Comparison of ENCODE assay signal across 11 mouse cellular contexts in genomic region chr19:61021502-61021901, GRCm38 (mm10).
DNase-seq lines count a peak whose midpoint lies in the region; ATAC-seq and TF ChIP-seq lines count a peak whose summit lies in the region.
"Had no signal": no experiment of that assay in that cellular context is flagged by ENCODE, and none has a peak within 500 bp of the region (broad histone marks: within the 10 kb centered on the region; RNA-seq: fewer than 3 reads in every experiment).

No protein-coding gene starts in this region.

- intact Hi-C loops in heart, postnatal 36 days (cut with DNase I) = no loop called here

- H3K4me1 ChIP-seq in heart, embryonic 12.5 days (replicated peaks) = peaks cover 20% of the 10 kb centered on the region
- H3K4me1 ChIP-seq in lung, embryonic 14.5 days (ENCODE audit: insufficient read depth) = no peaks in the 10 kb centered on the region

- TF ChIP-seq CTCF in lung, embryonic 14.5 days (IDR thresholded peaks at IDR 0.05; ENCODE audit: low read depth) = no peak

- no peaks in the 10 kb centered on the region for H3K27me3 ChIP-seq in heart, embryonic 12.5 days (replicated peaks)
- H3K27me3 ChIP-seq in lung, embryonic 14.5 days (ENCODE audit: insufficient read depth, low read length) = no peaks in the 10 kb centered on the region

- DNase-seq in cerebellum, adult 11 months = no peak
- no peak for DNase-seq in heart, postnatal 36 days
- peak; percentile 15 for DNase-seq in lung, embryonic 14.5 days
- no peak for DNase-seq in lung, postnatal 4 days
- peak; percentile 51 for DNase-seq in layer of hippocampus, adult 9-11 months
- DNase-seq in retina, embryonic 14.5 days (ENCODE audit: low spot score) = no peak
- DNase-seq: left cerebral cortex, postnatal 4 days had no signal

- no peak overlapping the region for H3K9ac ChIP-seq in heart, embryonic 12.5 days
- no peak overlapping the region for H3K9ac ChIP-seq in lung, embryonic 14.5 days

- no peaks in the 10 kb centered on the region for H3K36me3 ChIP-seq in heart, embryonic 12.5 days
- H3K36me3 ChIP-seq in lung, embryonic 14.5 days (ENCODE audit: insufficient read depth) = no peaks in the 10 kb centered on the region

- ATAC-seq in cerebellum, adult (ENCODE audit: insufficient number of reproducible peaks, low FRiP score, low TSS enrichment) = peak; percentile 54; the same call in 1 of the 2 replicates
- peak; percentile 67; the same call in 1 of the 2 replicates for ATAC-seq in heart, embryonic 12.5 days (ENCODE audit: insufficient number of reproducible peaks, low FRiP score)
- peak; percentile 35; the same call in 1 of the 2 replicates for ATAC-seq in lung, embryonic 14.5 days (ENCODE audit: insufficient read depth)
- ATAC-seq: activated CD4-positive, CD25-positive, alpha-beta regulatory T cell, adult 4 months had no signal

- H3K27ac ChIP-seq in heart, embryonic 12.5 days (ENCODE audit: poor library complexity, severe bottlenecking) = peak overlapping the region; percentile 63; the same call in 1 of the 2 replicates
- no peak overlapping the region for H3K27ac ChIP-seq in lung, embryonic 14.5 days (ENCODE audit: low read depth)

- H3K9me3 ChIP-seq in heart, embryonic 12.5 days (replicated peaks) = no peaks in the 10 kb centered on the region
- H3K9me3 ChIP-seq in lung, embryonic 14.5 days (ENCODE audit: low read depth, low read length) = no peaks in the 10 kb centered on the region

- H3K4me2 ChIP-seq in heart, embryonic 12.5 days = no peak overlapping the region
- H3K4me2 ChIP-seq in lung, embryonic 14.5 days = no peak overlapping the region

- 52% methylated on average over 2 of the region's 2 CpGs for WGBS in heart, embryonic 12.5 days
- WGBS in lung, embryonic 14.5 days = 36% methylated on average over 2 of the region's 2 CpGs

- no peak overlapping the region for H3K4me3 ChIP-seq in heart, embryonic 12.5 days
- H3K4me3 ChIP-seq in lung, embryonic 14.5 days (ENCODE audit: low read depth, low read length) = no peak overlapping the region
- H3K4me3 ChIP-seq: erythroblast, embryonic 14.5 days had no signal

Comparison
In these comparisons a context has a peak if more than half of its experiments do, and no peak if none do; other contexts are left out.
1. DNase-seq: peak in lung, embryonic 14.5 days (single experiment) and layer of hippocampus, adult 9-11 months (single experiment); none in cerebellum, adult 11 months (single experiment), heart, postnatal 36 days (0 of 2), lung, postnatal 4 days (0 of 2) and retina, embryonic 14.5 days (single experiment).
2. Peak in every context shown above with its lines, with median percentiles within 50 percentile points of each other: ATAC-seq.